Mouse (Mus musculus) intestine, embryonic 14.5 days (tissue): ENCODE measurements around the gene Aif1. TPM values are rescaled to one million over a fixed set of nuclear protein-coding genes. Genes with fewer than 3 reads are reported as not detected.

ENCODE experiments used
- ATAC-seq: fragments of 200-750 bp; cut with Nextera tagmentation; replicated peaks from 2 replicates; pipeline ENCODE4 v1.8.0; 2017; ENCODE audit warnings: low read depth, moderate number of reproducible peaks, moderate TSS enrichment, moderate library complexity; ENCODE audit not compliant: low FRiP score, low TSS enrichment
- DNase-seq: peaks from one replicate; pipeline ENCODE4 v3.0.0-alpha.2; 2018; ENCODE audit warnings: low spot score
- H3K27ac ChIP-seq: fragments of 300-500 bp; sonication (generic); 2 replicates; pipeline ENCODE4 v1.5.1; 2014; ENCODE audit warnings: low read depth, mild to moderate bottlenecking, control low read depth
- H3K27me3 ChIP-seq: fragments of 300-500 bp; sonication (generic); replicated peaks from 2 replicates; pipeline ENCODE4 v1.6.1; 2014; ENCODE audit warnings: low read length, control low read depth; ENCODE audit not compliant: control insufficient read depth, insufficient read depth
- H3K36me3 ChIP-seq: fragments of 300-500 bp; sonication (generic); 2 replicates; pipeline ENCODE4 v1.6.1; 2014; ENCODE audit warnings: low read length, control low read depth; ENCODE audit not compliant: control insufficient read depth, insufficient read depth
- H3K4me1 ChIP-seq: fragments of 300-500 bp; sonication (generic); replicated peaks from 2 replicates; pipeline ENCODE4 v1.6.1; 2014; ENCODE audit warnings: low read length, control low read depth, mixed read lengths; ENCODE audit not compliant: control insufficient read depth, insufficient read depth
- H3K4me2 ChIP-seq: fragments of 300-500 bp; sonication (generic); 2 replicates; pipeline ENCODE4 v1.6.1; 2014; ENCODE audit warnings: low read length
- H3K4me3 ChIP-seq: fragments of 300-500 bp; sonication (generic); 2 replicates; pipeline ENCODE4 v1.5.1; 2014; ENCODE audit warnings: low read depth, low read length, control low read depth, mixed read lengths
- H3K9ac ChIP-seq: fragments of 300-500 bp; sonication (generic); 2 replicates; pipeline ENCODE4 v1.6.1; 2014; ENCODE audit warnings: mild to moderate bottlenecking, low read length
- H3K9me3 ChIP-seq: fragments of 300-500 bp; sonication (generic); 2 replicates; pipeline ENCODE4 v1.6.1; 2016; ENCODE audit warnings: low read length, control low read depth; ENCODE audit not compliant: control insufficient read depth
- WGBS: fragments of 180-500 bp; shearing (Covaris S2); extraction: QIAGEN DNeasy Blood & Tissue Kit; methylation state at CpG from one replicate; pipeline ENCODE4 v1.1.7; 2014; 5-methylcytosine and 5-hydroxymethylcytosine counted together
- polyA plus RNA-seq: library from polyadenylated mRNA; unstranded; fragments of >200 nt; fragmentation: Nextera tagmentation; extraction: Ambion mirVana; gene quantifications from 2 replicates; pipeline ENCODE4 v1.2.1, GENCODE M21; 2014

Aif1 gene
- polyA plus RNA-seq, 1 experiment from 2014 or later, result 15.4 TPM

DNA sequence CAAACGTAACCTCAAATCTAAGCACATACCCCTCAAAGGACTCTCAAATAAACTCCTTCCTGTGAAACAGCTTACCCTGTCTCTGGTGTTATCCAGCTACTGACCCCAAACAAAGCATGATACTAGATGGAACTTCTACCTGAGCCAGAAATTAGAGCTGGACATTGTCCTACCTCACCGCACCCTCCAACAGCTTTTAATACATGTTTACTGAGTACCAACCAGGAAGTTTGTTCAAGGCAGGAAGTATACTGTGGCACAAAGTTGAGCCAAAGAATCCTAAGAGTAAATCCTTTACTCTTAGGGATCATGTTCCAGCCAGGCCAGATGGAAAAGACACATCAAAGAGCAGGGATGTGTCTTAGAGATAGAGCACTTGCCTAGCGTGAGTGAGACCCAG is 34.7 kb upstream of the Aif1 start:
- Histone ChIP-seq H3K9ac (no peak overlapping the region), H3K4me1 (no peaks in the 10 kb centered on the region), H3K36me3 (no peaks in the 10 kb centered on the region), H3K4me3 (no peak overlapping the region), H3K4me2 (no peak overlapping the region), H3K27ac (no peak overlapping the region), H3K27me3 (no peaks in the 10 kb centered on the region), H3K9me3 (no peaks in the 10 kb centered on the region)
- no peak for DNase-seq
- 70% methylated on average over 3 of the region's 3 CpGs for WGBS
- no peak for ATAC-seq

DNA sequence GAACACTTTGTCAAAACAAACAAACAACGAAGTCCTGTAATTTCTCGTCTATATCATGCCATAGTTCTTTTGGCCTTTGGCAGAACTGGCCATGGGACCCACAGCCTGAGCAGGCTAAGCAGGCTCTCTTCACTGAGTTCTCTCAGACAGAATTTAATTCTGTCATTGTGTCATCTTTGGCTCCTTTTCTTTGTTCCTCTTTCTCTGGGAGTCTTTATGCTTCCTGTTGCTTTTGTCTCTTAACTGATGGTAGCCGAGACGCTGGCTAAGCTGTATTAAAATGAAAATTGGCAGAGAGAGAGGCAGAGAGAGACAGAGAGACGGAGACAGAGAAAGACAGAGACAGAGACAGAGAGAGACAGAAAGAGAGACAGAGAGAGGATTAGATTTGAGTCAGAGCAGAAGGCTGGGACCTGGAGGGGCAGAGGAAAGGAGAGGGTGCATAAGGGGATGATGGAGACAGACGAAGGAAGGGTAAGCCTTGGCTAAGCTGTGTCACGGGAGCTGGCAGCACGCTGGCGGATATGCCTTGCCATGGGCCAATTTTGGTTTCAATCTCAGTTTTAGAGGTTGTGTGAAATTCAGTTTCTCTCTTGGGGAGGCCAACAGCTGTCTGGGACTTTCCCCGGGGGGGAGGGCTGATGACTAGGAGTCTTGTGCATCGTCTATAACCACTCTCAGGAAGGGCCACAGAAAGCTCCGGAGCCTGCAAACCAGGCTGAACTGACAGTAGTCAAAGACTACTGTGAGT is 34.1 kb upstream of the Aif1 start:
- H3K27me3 ChIP-seq, result no peaks in the 10 kb centered on the region
- H3K4me1 ChIP-seq, result no peaks in the 10 kb centered on the region
- no peaks in the 10 kb centered on the region for H3K9me3 ChIP-seq
- WGBS, result 78% methylated on average over 12 of the region's 12 CpGs
- H3K9ac ChIP-seq, result no peak overlapping the region
- no peak overlapping the region for H3K4me2 ChIP-seq
- H3K4me3 ChIP-seq, result no peak overlapping the region
- DNase-seq (no peak), ATAC-seq (no peak)
- no peak overlapping the region for H3K27ac ChIP-seq
- no peaks in the 10 kb centered on the region for H3K36me3 ChIP-seq

DNA sequence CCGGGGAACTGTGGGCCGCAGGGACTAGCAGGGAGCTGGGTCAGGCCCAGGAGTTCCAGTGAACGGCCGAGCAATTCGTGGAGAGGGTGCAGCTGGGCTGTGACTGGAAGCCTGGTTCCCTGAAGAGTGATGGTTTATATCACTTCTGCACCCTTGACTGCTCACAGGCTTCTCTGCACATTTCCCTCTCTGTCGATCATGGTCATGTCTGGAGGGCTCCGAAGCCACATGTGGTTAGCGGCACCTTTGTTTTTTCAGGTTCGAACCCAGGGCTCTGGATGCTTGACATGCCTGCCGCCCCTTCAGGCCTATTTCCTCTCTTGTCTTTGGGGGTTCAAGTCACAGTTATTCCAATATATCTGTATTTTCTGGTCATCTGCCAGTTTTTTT is 29.5 kb upstream of the Aif1 start:
- no peaks in the 10 kb centered on the region for H3K4me1 ChIP-seq
- DNase-seq (no peak), ATAC-seq (no peak)
- H3K27ac ChIP-seq, result no peak overlapping the region
- peaks cover 19% of the 10 kb centered on the region; the same call in 1 of the 2 replicates for H3K27me3 ChIP-seq
- no peak overlapping the region for H3K4me2 ChIP-seq
- H3K9me3 ChIP-seq, result no peaks in the 10 kb centered on the region
- 44% methylated on average over 10 of the region's 10 CpGs for WGBS
- H3K4me3 ChIP-seq, result no peak overlapping the region
- no peaks in the 10 kb centered on the region for H3K36me3 ChIP-seq
- H3K9ac ChIP-seq, result no peak overlapping the region

DNA sequence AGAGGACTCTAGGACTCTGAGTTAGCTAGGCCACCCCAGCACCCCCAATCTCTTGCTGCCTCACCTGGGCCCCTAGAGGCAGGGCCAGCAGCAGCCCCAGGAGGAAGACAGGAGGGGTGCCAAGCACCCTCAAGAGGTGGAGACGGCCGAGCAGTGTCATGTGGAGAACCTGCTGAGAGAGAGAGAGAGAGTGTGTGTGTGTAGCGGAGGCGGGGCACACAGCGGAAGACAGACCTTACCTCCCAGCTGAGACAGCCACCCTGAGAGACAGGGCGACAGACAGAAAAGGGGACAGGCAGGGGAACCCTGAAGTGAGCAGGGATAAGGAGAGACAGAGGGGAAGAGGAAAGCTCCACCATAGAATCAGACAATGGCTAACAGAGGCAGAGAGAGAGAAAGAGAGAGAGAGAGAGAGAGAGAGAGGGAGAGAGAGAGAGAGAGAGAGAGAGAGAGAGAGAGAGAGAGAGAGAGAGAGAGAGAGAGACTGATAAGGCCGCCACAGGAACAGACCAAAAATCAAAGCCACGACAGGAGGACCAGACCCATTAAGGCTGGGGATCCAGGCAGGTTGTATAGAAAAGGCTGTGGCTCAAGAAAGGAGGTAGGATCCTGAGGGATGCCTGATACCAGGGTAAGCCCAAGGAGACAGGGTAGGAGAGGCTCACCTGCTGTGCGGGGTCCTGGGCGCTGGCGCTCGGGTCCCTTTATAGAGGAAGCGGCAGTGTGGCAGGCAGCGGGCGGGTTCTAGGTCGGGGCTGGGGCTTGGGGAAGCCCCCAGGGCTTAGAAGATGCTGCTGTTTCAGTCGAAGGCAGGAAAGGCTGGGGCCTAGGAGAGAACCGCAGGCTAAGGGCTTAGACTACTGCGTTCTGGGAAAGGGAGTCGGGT is 28.9 kb upstream of the Aif1 start, which contains the start of gene Lta:
Gene Lta (minus strand): TSS at position 858 of the 886 bp plus-strand sequence.
- H3K4me1 ChIP-seq, result no peaks in the 10 kb centered on the region
- DNase-seq, result no peak
- H3K27ac ChIP-seq, result no peak within 1 kb of the TSS
- no peak within 1 kb of the TSS for H3K4me2 ChIP-seq
- no peaks in the 10 kb centered on the region for H3K9me3 ChIP-seq
- H3K9ac ChIP-seq, result no peak within 1 kb of the TSS
- no peaks in the 10 kb centered on the region for H3K36me3 ChIP-seq
- WGBS, result 34% methylated on average over 20 of the region's 20 CpGs
- ATAC-seq, result no peak
- H3K4me3 ChIP-seq, result no peak within 1 kb of the TSS
- peaks cover 19% of the 10 kb centered on the region; the same call in 1 of the 2 replicates for H3K27me3 ChIP-seq

DNA sequence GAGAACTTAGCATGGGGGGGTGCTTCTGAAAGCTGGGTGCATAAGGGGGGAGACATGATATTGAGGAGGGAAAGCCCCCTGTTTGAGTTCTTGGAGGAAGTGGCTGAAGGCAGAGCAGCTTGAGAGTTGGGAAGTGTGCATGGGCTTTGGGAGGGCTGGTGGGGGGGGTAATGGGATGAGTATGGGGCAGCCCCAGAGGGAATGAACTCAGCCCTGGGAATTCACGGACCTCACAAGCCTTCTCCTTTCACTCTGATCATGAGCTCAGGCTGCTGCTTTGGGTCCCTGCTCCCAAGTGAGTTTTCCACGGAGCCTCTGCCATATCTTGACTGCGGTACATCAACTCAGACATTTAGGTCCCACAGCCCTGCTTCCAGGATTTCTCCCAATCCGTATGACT is 26.6 kb upstream of the Aif1 start:
- Histone ChIP-seq H3K36me3 (no peaks in the 10 kb centered on the region), H3K27me3 (peaks cover 24% of the 10 kb centered on the region; the same call in 1 of the 2 replicates), H3K9ac (no peak overlapping the region), H3K4me2 (no peak overlapping the region), H3K27ac (no peak overlapping the region), H3K4me3 (no peak overlapping the region), H3K4me1 (no peaks in the 10 kb centered on the region), H3K9me3 (no peaks in the 10 kb centered on the region)
- 65% methylated on average over 4 of the region's 4 CpGs for WGBS
- ATAC-seq (no peak), DNase-seq (no peak)

DNA sequence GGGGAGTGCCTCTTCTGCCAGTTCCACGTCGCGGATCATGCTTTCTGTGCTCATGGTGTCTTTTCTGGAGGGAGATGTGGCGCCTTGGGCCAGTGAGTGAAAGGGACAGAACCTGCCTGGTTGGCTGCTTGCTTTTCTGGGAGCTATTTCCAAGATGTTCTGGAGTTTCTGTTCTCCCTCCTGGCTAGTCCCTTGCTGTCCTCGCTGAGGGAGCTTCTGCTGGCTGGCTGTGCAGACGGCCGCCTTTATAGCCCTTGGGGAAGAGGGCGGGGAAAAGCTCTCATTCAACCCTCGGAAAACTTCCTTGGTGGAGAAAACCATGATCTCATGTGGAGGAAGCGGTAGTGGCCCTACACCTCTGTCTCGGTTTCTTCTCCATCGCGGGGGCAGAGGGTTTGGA is 25.9 kb upstream of the Aif1 start, which contains the start of gene Tnf:
Gene Tnf (minus strand): TSS at position 221 of the 400 bp plus-strand sequence.
- Histone ChIP-seq H3K27me3 (peaks cover 29% of the 10 kb centered on the region), H3K4me1 (no peaks in the 10 kb centered on the region), H3K4me3 (no peak within 1 kb of the TSS), H3K27ac (no peak within 1 kb of the TSS), H3K36me3 (no peaks in the 10 kb centered on the region), H3K9ac (no peak within 1 kb of the TSS), H3K9me3 (no peaks in the 10 kb centered on the region), H3K4me2 (peak within 1 kb of the TSS; percentile 22; the same call in 1 of the 2 replicates)
- no peak for DNase-seq
- no peak for ATAC-seq
- WGBS, result 29% methylated on average over 13 of the region's 13 CpGs

DNA sequence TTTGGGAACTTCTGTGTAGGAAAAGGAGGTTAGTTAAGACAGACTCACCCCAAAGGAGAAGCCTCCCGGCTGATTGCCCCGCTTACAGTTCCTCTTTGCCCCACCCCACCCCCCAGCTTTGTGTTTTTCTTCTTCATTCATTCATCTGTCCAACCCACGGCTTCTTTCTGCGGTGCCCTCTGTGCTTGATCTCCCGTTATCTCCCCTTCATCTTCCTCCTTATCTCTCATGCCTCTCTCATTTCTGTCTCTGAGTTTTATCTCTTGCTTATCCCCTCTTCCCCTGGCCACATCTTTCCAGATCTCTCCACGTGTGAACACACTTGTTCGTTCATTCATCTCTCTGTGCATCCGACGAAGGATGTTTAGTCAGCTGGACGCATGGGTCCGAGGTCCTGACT is 25.3 kb upstream of the Aif1 start:
- H3K4me3 ChIP-seq, result no peak overlapping the region
- no peak for DNase-seq
- no peak overlapping the region for H3K27ac ChIP-seq
- peaks cover 3% of the 10 kb centered on the region; the same call in 1 of the 2 replicates for H3K4me1 ChIP-seq
- peaks cover 35% of the 10 kb centered on the region for H3K27me3 ChIP-seq
- no peak overlapping the region for H3K4me2 ChIP-seq
- WGBS, result 69% methylated on average over 11 of the region's 11 CpGs
- H3K36me3 ChIP-seq, result no peaks in the 10 kb centered on the region
- H3K9me3 ChIP-seq, result no peaks in the 10 kb centered on the region
- ATAC-seq, result no peak
- no peak overlapping the region for H3K9ac ChIP-seq

DNA sequence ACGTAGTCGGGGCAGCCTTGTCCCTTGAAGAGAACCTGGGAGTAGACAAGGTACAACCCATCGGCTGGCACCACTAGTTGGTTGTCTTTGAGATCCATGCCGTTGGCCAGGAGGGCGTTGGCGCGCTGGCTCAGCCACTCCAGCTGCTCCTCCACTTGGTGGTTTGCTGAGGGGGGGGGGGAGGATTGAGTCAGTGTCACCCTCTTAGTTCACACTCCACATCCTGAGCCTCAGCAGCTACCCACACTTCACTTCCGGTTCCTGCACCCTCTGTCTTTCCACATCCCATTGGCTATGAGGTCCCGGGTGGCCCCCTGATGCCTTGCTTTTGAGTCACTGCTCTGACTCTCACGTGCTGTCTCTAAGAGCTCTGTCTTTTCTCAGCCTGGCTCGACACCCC is 24.5 kb upstream of the Aif1 start:
- ATAC-seq, result no peak
- DNase-seq, result no peak
- no peak overlapping the region for H3K4me3 ChIP-seq
- H3K9ac ChIP-seq, result no peak overlapping the region
- no peaks in the 10 kb centered on the region for H3K9me3 ChIP-seq
- 86% methylated on average over 11 of the region's 11 CpGs for WGBS
- no peak overlapping the region for H3K4me2 ChIP-seq
- H3K4me1 ChIP-seq, result peaks cover 7% of the 10 kb centered on the region; the same call in 1 of the 2 replicates
- no peak overlapping the region for H3K27ac ChIP-seq
- H3K27me3 ChIP-seq, result peaks cover 39% of the 10 kb centered on the region
- H3K36me3 ChIP-seq, result no peaks in the 10 kb centered on the region
